Mouse (Mus musculus) midbrain, embryonic 11.5 days (tissue): ENCODE measurements around the gene Max. TPM values are rescaled to one million over a fixed set of nuclear protein-coding genes. Genes with fewer than 3 reads are reported as not detected.

Experiments used
- ATAC-seq: fragments of 200-750 bp; cut with Nextera tagmentation; 2 replicates; pipeline ENCODE4 v1.8.0; 2017; ENCODE audit warnings: moderate TSS enrichment, moderate library complexity; ENCODE audit not compliant: low FRiP score
- DNase-seq: peaks from one replicate; pipeline ENCODE4 v3.0.0; 2015; ENCODE audit warnings: low spot score; ENCODE audit errors: missing footprints
- H3K27ac ChIP-seq: fragments of 300-500 bp; sonication (generic); 2 replicates; pipeline ENCODE4 v1.5.1; 2014; ENCODE audit warnings: low read depth, low read length
- H3K27me3 ChIP-seq: fragments of 300-500 bp; sonication (generic); 2 replicates; pipeline ENCODE4 v1.6.1; 2014; ENCODE audit warnings: mild to moderate bottlenecking, low read length, moderate library complexity, mixed read lengths; ENCODE audit not compliant: control insufficient read depth, insufficient read depth
- H3K36me3 ChIP-seq: fragments of 300-500 bp; sonication (generic); 2 replicates; pipeline ENCODE4 v1.6.1; 2014; ENCODE audit warnings: mild to moderate bottlenecking, low read length, moderate library complexity, mixed read lengths; ENCODE audit not compliant: control insufficient read depth, insufficient read depth
- H3K4me1 ChIP-seq: fragments of 300-500 bp; sonication (generic); 2 replicates; pipeline ENCODE4 v1.6.1; 2014; ENCODE audit warnings: low read length; ENCODE audit not compliant: control insufficient read depth, insufficient read depth
- H3K4me2 ChIP-seq: fragments of 300-500 bp; sonication (generic); 2 replicates; pipeline ENCODE4 v1.6.1; 2014; ENCODE audit warnings: mild to moderate bottlenecking, moderate library complexity
- H3K4me3 ChIP-seq: fragments of 300-500 bp; sonication (generic); 2 replicates; pipeline ENCODE4 v1.5.1; 2014; ENCODE audit warnings: low read depth, low read length
- H3K9ac ChIP-seq: fragments of 300-500 bp; sonication (generic); 2 replicates; pipeline ENCODE4 v1.6.1; 2014; ENCODE audit warnings: low read length
- H3K9me3 ChIP-seq: fragments of 300-500 bp; sonication (generic); 2 replicates; pipeline ENCODE4 v1.6.1; 2016; ENCODE audit warnings: low read length; ENCODE audit not compliant: control insufficient read depth
- WGBS: fragments of 180-500 bp; shearing (Covaris S2); extraction: QIAGEN DNeasy Blood & Tissue Kit; methylation state at CpG from one replicate; pipeline ENCODE4 v1.1.7; 2014; 5-methylcytosine and 5-hydroxymethylcytosine counted together
- polyA plus RNA-seq: library from polyadenylated mRNA; unstranded; fragments of >200 nt; fragmentation: Nextera tagmentation; extraction: Ambion mirVana; gene quantifications from 2 replicates; pipeline ENCODE4 v1.2.1, GENCODE M21; 2014

Max gene
- polyA plus RNA-seq, 1 experiment from 2014 or later, result 29.2 TPM

- Histone ChIP-seq H3K27me3 (no peaks in the 10 kb centered on the region), H3K4me1 (no peaks in the 10 kb centered on the region), H3K9ac (no peak overlapping the region), H3K4me3 (no peak overlapping the region), H3K36me3 (peaks cover 20% of the 10 kb centered on the region), H3K27ac (no peak overlapping the region), H3K4me2 (no peak overlapping the region), H3K9me3 (no peaks in the 10 kb centered on the region)
- WGBS, result 92% methylated on average over 6 of the region's 6 CpGs
- DNase-seq (no peak), ATAC-seq (no peak)
These were observed 18.5 kb downstream of the Max start for GRCm38 (mm10) chr12:76943466-76943865.

- ATAC-seq, result no peak
- Histone ChIP-seq H3K36me3 (peaks cover 20% of the 10 kb centered on the region), H3K4me3 (no peak overlapping the region), H3K27me3 (no peaks in the 10 kb centered on the region), H3K9ac (no peak overlapping the region), H3K4me2 (no peak overlapping the region), H3K27ac (no peak overlapping the region), H3K9me3 (no peaks in the 10 kb centered on the region), H3K4me1 (no peaks in the 10 kb centered on the region)
- 87% methylated on average over 3 of the region's 3 CpGs for WGBS
- no peak for DNase-seq
These were observed 19.0 kb downstream of the Max start for GRCm38 (mm10) chr12:76943046-76943445.

GRCm38 (mm10) chr12:76942476-76942875, 19.5 kb downstream of the Max start:
- no peak overlapping the region for H3K9ac ChIP-seq
- no peak for ATAC-seq
- no peaks in the 10 kb centered on the region for H3K4me1 ChIP-seq
- no peak for DNase-seq
- H3K27ac ChIP-seq, result no peak overlapping the region
- no peak overlapping the region for H3K4me2 ChIP-seq
- 94% methylated on average over 2 of the region's 2 CpGs for WGBS
- peaks cover 18% of the 10 kb centered on the region for H3K36me3 ChIP-seq
- H3K9me3 ChIP-seq, result no peaks in the 10 kb centered on the region
- H3K27me3 ChIP-seq, result no peaks in the 10 kb centered on the region
- H3K4me3 ChIP-seq, result no peak overlapping the region

GRCm38 (mm10) chr12:76941524-76941923, 20.5 kb downstream of the Max start:
- H3K4me2 ChIP-seq, result no peak overlapping the region
- no peaks in the 10 kb centered on the region for H3K27me3 ChIP-seq
- 68% methylated on average over 2 of the region's 2 CpGs for WGBS
- H3K4me3 ChIP-seq, result no peak overlapping the region
- H3K4me1 ChIP-seq, result no peaks in the 10 kb centered on the region
- no peak for DNase-seq
- no peak for ATAC-seq
- no peak overlapping the region for H3K27ac ChIP-seq
- peaks cover 21% of the 10 kb centered on the region for H3K36me3 ChIP-seq
- H3K9ac ChIP-seq, result no peak overlapping the region
- no peaks in the 10 kb centered on the region for H3K9me3 ChIP-seq

- Histone ChIP-seq H3K4me1 (no peaks in the 10 kb centered on the region), H3K9me3 (no peaks in the 10 kb centered on the region), H3K27ac (no peak overlapping the region), H3K27me3 (no peaks in the 10 kb centered on the region), H3K9ac (no peak overlapping the region), H3K36me3 (peaks cover 19% of the 10 kb centered on the region), H3K4me3 (no peak overlapping the region), H3K4me2 (no peak overlapping the region)
- no peak for DNase-seq
- WGBS, result 92% methylated on average over 6 of the region's 6 CpGs
- ATAC-seq, result no peak
These were observed 24.0 kb downstream of the Max start for GRCm38 (mm10) chr12:76938013-76938412.

- Histone ChIP-seq H3K27me3 (no peaks in the 10 kb centered on the region), H3K9ac (no peak overlapping the region), H3K9me3 (no peaks in the 10 kb centered on the region), H3K4me1 (no peaks in the 10 kb centered on the region; the same call in 1 of the 2 replicates), H3K36me3 (peaks cover 11% of the 10 kb centered on the region), H3K4me3 (no peak overlapping the region), H3K27ac (no peak overlapping the region), H3K4me2 (no peak overlapping the region)
- ATAC-seq (no peak), DNase-seq (no peak)
- 95% methylated on average over 10 of the region's 10 CpGs for WGBS
These were observed 25.8 kb downstream of the Max start for GRCm38 (mm10) chr12:76936211-76936610.

GRCm38 (mm10) chr12:76934438-76934837, 27.6 kb downstream of the Max start:
- Histone ChIP-seq H3K27me3 (no peaks in the 10 kb centered on the region), H3K4me2 (no peak overlapping the region), H3K36me3 (peaks cover 5% of the 10 kb centered on the region), H3K9me3 (no peaks in the 10 kb centered on the region), H3K27ac (no peak overlapping the region), H3K9ac (no peak overlapping the region), H3K4me1 (no peaks in the 10 kb centered on the region; the same call in 1 of the 2 replicates), H3K4me3 (no peak overlapping the region)
- DNase-seq (no peak), ATAC-seq (no peak)
- WGBS, result 92% methylated on average over 3 of the region's 3 CpGs

GRCm38 (mm10) chr12:76932688-76933060, 29.3 kb downstream of the Max start:
- Histone ChIP-seq H3K4me1 (no peaks in the 10 kb centered on the region; the same call in 1 of the 2 replicates), H3K27ac (no peak overlapping the region), H3K27me3 (no peaks in the 10 kb centered on the region), H3K9me3 (no peaks in the 10 kb centered on the region), H3K9ac (no peak overlapping the region), H3K36me3 (peaks cover 3% of the 10 kb centered on the region; the same call in 1 of the 2 replicates), H3K4me2 (no peak overlapping the region), H3K4me3 (no peak overlapping the region)
- ATAC-seq (no peak), DNase-seq (no peak)
- WGBS, result 95% methylated on average over 6 of the region's 6 CpGs

- Histone ChIP-seq H3K27me3 (no peaks in the 10 kb centered on the region), H3K4me3 (no peak overlapping the region), H3K4me1 (no peaks in the 10 kb centered on the region; the same call in 1 of the 2 replicates), H3K4me2 (no peak overlapping the region), H3K36me3 (peaks cover 3% of the 10 kb centered on the region; the same call in 1 of the 2 replicates), H3K9ac (no peak overlapping the region), H3K9me3 (no peaks in the 10 kb centered on the region), H3K27ac (no peak overlapping the region)
- ATAC-seq, result no peak
- WGBS, result 84% methylated on average over 14 of the region's 14 CpGs
- DNase-seq, result no peak
These were observed 30.0 kb downstream of the Max start for GRCm38 (mm10) chr12:76931739-76932687.
